Mouse (Mus musculus) forebrain, embryonic 14.5 days (tissue): Measurements from ENCODE around the gene Tmem184c. TPM values are rescaled to one million over a fixed set of nuclear protein-coding genes. Genes with fewer than 3 reads are reported as not detected.

Experiments used
- ATAC-seq: fragments of 200-750 bp; cut with Nextera tagmentation; 2 replicates; pipeline ENCODE4 v1.8.0; 2017; ENCODE audit warnings: mild to moderate bottlenecking, moderate library complexity
- DNase-seq: peaks from one replicate; pipeline ENCODE4 v3.0.0-alpha.2; 2015; ENCODE audit warnings: low spot score
- H3K27ac ChIP-seq: fragments of 300-500 bp; sonication (generic); 2 replicates; pipeline ENCODE4 v1.5.1; 2014; ENCODE audit warnings: low read depth, mild to moderate bottlenecking, control low read depth, low read length, moderate library complexity
- H3K27me3 ChIP-seq: fragments of 300-500 bp; sonication (generic); replicated peaks from 2 replicates; pipeline ENCODE4 v1.6.1; 2014; ENCODE audit warnings: low read length, control low read depth, mixed read lengths; ENCODE audit not compliant: control insufficient read depth, insufficient read depth
- H3K36me3 ChIP-seq: fragments of 300-500 bp; sonication (generic); 2 replicates; pipeline ENCODE4 v1.6.1; 2014; ENCODE audit warnings: low read length, control low read depth; ENCODE audit not compliant: control insufficient read depth, insufficient read depth
- H3K4me1 ChIP-seq: fragments of 300-500 bp; sonication (generic); 2 replicates; pipeline ENCODE4 v1.6.1; 2014; ENCODE audit warnings: antibody characterized with exemption, low read length, control low read depth; ENCODE audit not compliant: control insufficient read depth, insufficient read depth
- H3K4me2 ChIP-seq: fragments of 300-500 bp; sonication (generic); 2 replicates; pipeline ENCODE4 v1.6.1; 2014; ENCODE audit warnings: mild to moderate bottlenecking, control low read depth, low read length
- H3K4me3 ChIP-seq: fragments of 300-500 bp; sonication (generic); 2 replicates; pipeline ENCODE4 v1.5.1; 2014; ENCODE audit warnings: low read depth, low read length, control low read depth
- H3K9ac ChIP-seq: fragments of 300-500 bp; sonication (generic); 2 replicates; pipeline ENCODE4 v1.6.1; 2014; ENCODE audit warnings: mild to moderate bottlenecking, low read length, control low read depth, moderate library complexity
- H3K9me3 ChIP-seq: fragments of 300-500 bp; sonication (generic); replicated peaks from 2 replicates; pipeline ENCODE4 v1.6.1; 2016; ENCODE audit warnings: low read length, control low read depth, mixed read lengths; ENCODE audit not compliant: control insufficient read depth
- WGBS: fragments of 180-500 bp; shearing (Covaris S2); extraction: QIAGEN DNeasy Blood & Tissue Kit; methylation state at CpG from one replicate; pipeline ENCODE4 v1.1.7; 2014; 5-methylcytosine and 5-hydroxymethylcytosine counted together
- polyA plus RNA-seq: library from polyadenylated mRNA; unstranded; fragments of >200 nt; fragmentation: Nextera tagmentation; extraction: Ambion mirVana; gene quantifications from 2 replicates; pipeline ENCODE4 v1.2.1, GENCODE M21; 2014

Gene Tmem184c
- polyA plus RNA-seq, 1 experiment from 2014 or later: 64.2 TPM

- H3K4me3 ChIP-seq: peak overlapping the region; percentile 87
- H3K9me3 ChIP-seq: no peaks in the 10 kb centered on the region
- H3K4me1 ChIP-seq: no peaks in the 10 kb centered on the region
- WGBS: 27% methylated on average over 7 of the region's 7 CpGs
- H3K27me3 ChIP-seq: no peaks in the 10 kb centered on the region
- peak overlapping the region; percentile 92 for H3K9ac ChIP-seq
- no peak overlapping the region for H3K27ac ChIP-seq
- peak; percentile 63 for DNase-seq
- H3K4me2 ChIP-seq: peak overlapping the region; percentile 65
- no peak for ATAC-seq
- H3K36me3 ChIP-seq: peaks cover 19% of the 10 kb centered on the region
These were observed 60.5 kb downstream of the Tmem184c start for GRCm38 (mm10) chr8:77549881-77550580.

GRCm38 (mm10) chr8:77549121-77549706 is 61.3 kb downstream of the Tmem184c start, which contains the start of gene Prmt9:
TSS of gene Prmt9 (plus strand) at chr8:77549397.
- no peaks in the 10 kb centered on the region for H3K4me1 ChIP-seq
- 3% methylated on average over 42 of the region's 42 CpGs for WGBS
- DNase-seq (peak; percentile 93), ATAC-seq (peak; percentile 96)
- peak within 1 kb of the TSS; percentile 65 for H3K4me2 ChIP-seq
- H3K9me3 ChIP-seq: no peaks in the 10 kb centered on the region
- no peaks in the 10 kb centered on the region for H3K27me3 ChIP-seq
- H3K4me3 ChIP-seq: peak within 1 kb of the TSS; percentile 87
- peaks cover 19% of the 10 kb centered on the region for H3K36me3 ChIP-seq
- H3K9ac ChIP-seq: peak within 1 kb of the TSS; percentile 92
- peak within 1 kb of the TSS; percentile 61 for H3K27ac ChIP-seq

Other genes with a start within 250 kb of the Tmem184c start
- gene Arhgap10, start 92.7 kb downstream of the Tmem184c start, polyA plus RNA-seq: 3.6 and 4.2 TPM in 2 replicates
- 22.7 and 24.1 TPM in 2 replicates for gene Prmt9, start 61.3 kb downstream of the Tmem184c start, polyA plus RNA-seq
- gene Ednra, start 113.8 kb upstream of the Tmem184c start, polyA plus RNA-seq: 4.1 and 4.4 TPM in 2 replicates